Mouse (Mus musculus): ENCODE measurements around the gene Mlh3. TPM values are rescaled to one million over a fixed set of nuclear protein-coding genes. Genes with fewer than 3 reads are reported as not detected.

The Mlh3 gene
- polyA plus RNA-seq, 1 experiment from 2014 or later: 2.5 TPM

DNA sequence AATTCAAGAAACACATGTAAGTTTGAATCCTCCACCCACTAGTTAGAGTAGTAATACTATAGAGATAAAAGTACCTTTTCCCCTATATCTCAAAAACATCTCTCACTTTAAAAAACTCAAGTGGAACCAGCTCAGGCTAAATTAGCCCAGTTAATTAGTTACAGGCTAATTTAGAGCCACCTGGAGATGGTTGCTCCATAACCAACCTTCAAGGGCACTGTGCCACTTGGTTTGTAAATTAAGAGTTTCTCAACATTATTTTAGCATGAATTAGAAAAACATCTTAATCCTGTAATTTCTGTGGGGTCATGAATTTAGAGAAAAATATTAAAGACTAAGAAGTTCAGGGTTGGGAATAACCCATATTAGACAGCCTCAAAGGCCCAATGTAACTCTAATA lies 21.1 kb upstream of the Mlh3 start:
- no peak for ATAC-seq
- no peak for TF ChIP-seq CTCF (IDR thresholded peaks at IDR 0.05; ENCODE audit: low read depth)
- H3K27me3 ChIP-seq (replicated peaks; ENCODE audit: control insufficient read depth, insufficient read depth, low read length): peaks cover 11% of the 10 kb centered on the region
- no peak overlapping the region for H3K9ac ChIP-seq (ENCODE audit: low read depth, low read length)
- H3K4me1 ChIP-seq (replicated peaks; ENCODE audit: control insufficient read depth, insufficient read depth, low read length): no peaks in the 10 kb centered on the region
- no peak overlapping the region for H3K4me2 ChIP-seq (replicated peaks; ENCODE audit: low read depth)
- H3K27ac ChIP-seq (ENCODE audit: low read depth, low read length): no peak overlapping the region
- no peak overlapping the region for H3K4me3 ChIP-seq (ENCODE audit: low read depth, low read length)
- H3K9me3 ChIP-seq (ENCODE audit: control insufficient read depth): no peaks in the 10 kb centered on the region
- no peaks in the 10 kb centered on the region for H3K36me3 ChIP-seq (ENCODE audit: control insufficient read depth, insufficient read depth)

DNA sequence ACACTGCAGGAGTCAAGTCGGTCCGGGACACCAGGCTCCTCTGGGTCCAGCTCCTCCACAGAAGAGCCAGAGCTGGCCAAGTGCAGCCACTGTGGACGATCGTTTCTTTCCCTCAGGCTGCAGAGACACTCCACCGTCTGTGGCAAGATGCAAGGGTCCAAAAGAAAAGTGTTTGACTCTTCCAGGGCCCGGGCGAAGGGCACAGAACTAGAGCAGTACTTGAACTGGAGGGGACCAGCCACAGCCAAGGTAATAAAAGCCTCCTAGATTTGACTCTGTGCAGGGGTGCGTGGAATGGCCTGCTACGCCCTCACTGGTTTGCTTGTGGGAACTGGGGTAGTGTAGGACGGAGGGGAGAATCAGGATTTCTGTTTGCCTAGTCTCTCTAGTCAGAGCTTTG lies 20.2 kb upstream of the Mlh3 start:
- ATAC-seq: no peak
- Histone ChIP-seq H3K9ac (ENCODE audit: low read depth, low read length) (no peak overlapping the region), H3K27me3 (replicated peaks; ENCODE audit: control insufficient read depth, insufficient read depth, low read length) (peaks cover 11% of the 10 kb centered on the region), H3K4me2 (replicated peaks; ENCODE audit: low read depth) (peak overlapping the region; percentile 21), H3K4me3 (ENCODE audit: low read depth, low read length) (no peak overlapping the region), H3K27ac (ENCODE audit: low read depth, low read length) (no peak overlapping the region), H3K4me1 (replicated peaks; ENCODE audit: control insufficient read depth, insufficient read depth, low read length) (no peaks in the 10 kb centered on the region), H3K36me3 (ENCODE audit: control insufficient read depth, insufficient read depth) (no peaks in the 10 kb centered on the region), H3K9me3 (ENCODE audit: control insufficient read depth) (no peaks in the 10 kb centered on the region)
- TF ChIP-seq CTCF (IDR thresholded peaks at IDR 0.05; ENCODE audit: low read depth): no peak
- WGBS: 79% methylated on average over 10 of the region's 10 CpGs

DNA sequence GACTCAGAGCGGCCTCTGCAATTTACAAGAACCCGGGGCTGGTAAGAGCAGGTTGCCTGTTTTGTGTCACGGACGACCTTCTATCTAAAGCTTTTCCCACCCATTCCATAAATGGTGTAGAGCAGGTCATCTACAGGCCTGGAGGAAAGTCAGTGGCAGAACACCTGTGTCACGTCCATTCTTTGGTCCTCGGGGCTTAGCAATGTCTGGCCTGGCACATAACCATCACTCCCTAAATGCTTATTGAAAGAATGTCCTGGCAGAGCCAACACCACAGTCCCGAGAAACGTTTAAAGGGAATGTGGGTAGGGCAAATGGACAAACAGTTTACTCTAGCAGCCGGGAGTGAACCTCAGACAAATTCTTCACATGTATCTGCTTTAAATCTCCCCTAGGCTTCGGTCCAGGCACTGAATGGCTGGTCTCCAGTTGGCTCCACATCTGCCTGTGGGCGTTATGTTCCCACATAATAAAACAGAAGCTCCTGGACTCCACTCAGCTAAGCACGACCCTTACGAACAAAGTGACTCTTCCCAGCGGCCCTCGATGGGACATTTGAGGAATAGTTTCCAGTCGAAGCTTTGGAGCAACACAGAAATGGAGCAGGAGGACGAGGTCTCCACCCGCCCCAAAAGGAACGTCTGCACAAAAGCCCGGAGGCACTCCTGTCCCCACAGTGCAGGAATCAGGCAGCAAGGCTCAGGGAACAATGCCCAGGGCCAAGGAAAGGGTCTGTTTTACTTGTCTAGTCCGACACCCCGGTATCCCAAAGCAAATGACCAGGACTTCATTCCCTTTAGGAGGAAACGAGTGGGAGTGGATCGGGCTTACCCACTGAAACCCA lies 19.0 kb upstream of the Mlh3 start:
- Histone ChIP-seq H3K36me3 (ENCODE audit: control insufficient read depth, insufficient read depth) (no peaks in the 10 kb centered on the region), H3K9ac (ENCODE audit: low read depth, low read length) (no peak overlapping the region), H3K27me3 (replicated peaks; ENCODE audit: control insufficient read depth, insufficient read depth, low read length) (peaks cover 11% of the 10 kb centered on the region), H3K9me3 (ENCODE audit: control insufficient read depth) (no peaks in the 10 kb centered on the region), H3K4me2 (replicated peaks; ENCODE audit: low read depth) (peak overlapping the region; percentile 77), H3K4me1 (replicated peaks; ENCODE audit: control insufficient read depth, insufficient read depth, low read length) (no peaks in the 10 kb centered on the region), H3K4me3 (ENCODE audit: low read depth, low read length) (peak overlapping the region; percentile 50), H3K27ac (ENCODE audit: low read depth, low read length) (peak overlapping the region; percentile 29; the same call in 1 of the 2 replicates)
- no peak for ATAC-seq
- 52% methylated on average over 24 of the region's 24 CpGs for WGBS
- TF ChIP-seq CTCF (IDR thresholded peaks at IDR 0.05; ENCODE audit: low read depth): no peak

DNA sequence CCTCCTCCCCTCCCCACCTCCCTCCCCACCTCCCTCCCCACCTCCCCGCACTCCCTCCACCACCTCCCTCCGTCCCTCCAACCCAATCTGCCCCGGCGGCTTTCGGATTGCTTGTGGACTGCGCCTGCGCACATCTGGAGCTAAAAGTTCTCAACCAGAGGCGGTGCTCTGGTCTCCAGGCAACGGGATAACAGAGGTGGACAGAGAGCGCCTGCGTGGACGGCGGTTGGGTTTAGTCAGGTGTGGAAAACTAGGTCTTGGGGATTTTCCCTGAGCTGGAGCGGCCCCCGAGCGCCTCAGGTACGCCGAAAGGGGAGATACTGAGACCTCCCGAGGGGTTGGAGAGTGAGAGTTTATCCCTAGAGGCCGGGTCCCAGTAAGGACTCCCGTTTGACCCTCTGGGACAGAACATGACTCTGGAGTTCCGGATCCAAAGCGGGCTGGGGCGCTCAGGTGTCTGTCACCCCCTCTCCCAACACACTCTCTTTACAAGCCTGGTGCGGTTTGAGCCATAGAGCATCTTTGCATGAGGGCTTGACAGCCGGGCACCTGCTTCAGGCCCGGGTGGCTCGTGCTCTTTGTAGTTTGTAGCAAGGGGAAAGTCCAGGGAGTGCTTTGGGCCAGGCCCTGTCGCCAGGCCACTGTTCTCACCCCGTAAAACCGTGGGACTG lies 18.2 kb upstream of the Mlh3 start, which contains the start of gene Zc2hc1c:
Gene Zc2hc1c, plus strand, starts transcription at position 106 of the 671 bp plus-strand sequence.
- Histone ChIP-seq H3K27ac (ENCODE audit: low read depth, low read length) (peak within 1 kb of the TSS; percentile 29; the same call in 1 of the 2 replicates), H3K36me3 (ENCODE audit: control insufficient read depth, insufficient read depth) (no peaks in the 10 kb centered on the region), H3K9ac (ENCODE audit: low read depth, low read length) (peak within 1 kb of the TSS; percentile 40; the same call in 1 of the 2 replicates), H3K27me3 (replicated peaks; ENCODE audit: control insufficient read depth, insufficient read depth, low read length) (peaks cover 11% of the 10 kb centered on the region), H3K4me1 (replicated peaks; ENCODE audit: control insufficient read depth, insufficient read depth, low read length) (no peaks in the 10 kb centered on the region), H3K4me2 (replicated peaks; ENCODE audit: low read depth) (peak within 1 kb of the TSS; percentile 77), H3K9me3 (ENCODE audit: control insufficient read depth) (no peaks in the 10 kb centered on the region), H3K4me3 (ENCODE audit: low read depth, low read length) (peak within 1 kb of the TSS; percentile 50)
- no peak for TF ChIP-seq CTCF (IDR thresholded peaks at IDR 0.05; ENCODE audit: low read depth)
- peak; percentile 77 for ATAC-seq
- 3% methylated on average over 31 of the region's 31 CpGs for WGBS

DNA sequence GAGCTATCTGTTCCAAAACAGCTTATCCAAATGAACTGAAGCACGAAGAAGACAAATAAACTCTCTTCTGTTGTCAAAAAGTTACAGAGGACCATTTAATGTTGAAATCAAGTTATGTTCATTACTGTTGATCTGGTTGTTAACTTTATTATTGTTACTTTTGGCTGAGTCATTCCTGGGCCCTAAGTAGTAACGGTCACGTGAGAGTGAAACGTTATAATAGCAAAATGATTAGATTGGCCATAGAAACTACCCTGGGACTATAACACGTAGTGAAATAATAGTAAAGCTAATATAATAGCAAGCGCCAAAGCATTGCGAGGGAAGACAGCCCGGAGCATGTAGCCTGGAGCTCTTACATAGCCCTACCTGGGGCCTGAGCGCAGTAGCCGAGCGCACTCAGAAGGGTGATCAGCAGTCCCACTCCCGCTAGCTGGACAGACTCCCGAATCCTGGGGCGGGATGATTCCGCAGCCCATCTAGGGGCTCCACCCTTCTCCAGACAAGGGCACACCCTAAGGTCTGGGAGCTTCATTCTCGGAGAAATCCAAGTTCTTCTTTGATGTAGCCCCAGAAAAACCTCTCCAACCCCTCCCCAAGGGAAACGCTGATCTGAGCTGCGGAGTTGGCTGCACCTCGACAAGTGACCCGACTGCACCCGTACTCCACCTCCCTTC lies 17.5 kb upstream of the Mlh3 start, which contains the start of gene Acyp1:
Gene Acyp1, minus strand, starts transcription at position 630 of the 677 bp plus-strand sequence.
- TF ChIP-seq CTCF (IDR thresholded peaks at IDR 0.05; ENCODE audit: low read depth): no peak
- WGBS: 9% methylated on average over 21 of the region's 21 CpGs
- peak within 1 kb of the TSS; percentile 50 for H3K4me3 ChIP-seq (ENCODE audit: low read depth, low read length)
- peak within 1 kb of the TSS; percentile 40; the same call in 1 of the 2 replicates for H3K9ac ChIP-seq (ENCODE audit: low read depth, low read length)
- H3K36me3 ChIP-seq (ENCODE audit: control insufficient read depth, insufficient read depth): no peaks in the 10 kb centered on the region
- H3K27me3 ChIP-seq (replicated peaks; ENCODE audit: control insufficient read depth, insufficient read depth, low read length): peaks cover 11% of the 10 kb centered on the region
- H3K4me2 ChIP-seq (replicated peaks; ENCODE audit: low read depth): peak within 1 kb of the TSS; percentile 77
- no peaks in the 10 kb centered on the region for H3K9me3 ChIP-seq (ENCODE audit: control insufficient read depth)
- H3K27ac ChIP-seq (ENCODE audit: low read depth, low read length): peak within 1 kb of the TSS; percentile 29; the same call in 1 of the 2 replicates
- H3K4me1 ChIP-seq (replicated peaks; ENCODE audit: control insufficient read depth, insufficient read depth, low read length): no peaks in the 10 kb centered on the region
- ATAC-seq: peak; percentile 48

DNA sequence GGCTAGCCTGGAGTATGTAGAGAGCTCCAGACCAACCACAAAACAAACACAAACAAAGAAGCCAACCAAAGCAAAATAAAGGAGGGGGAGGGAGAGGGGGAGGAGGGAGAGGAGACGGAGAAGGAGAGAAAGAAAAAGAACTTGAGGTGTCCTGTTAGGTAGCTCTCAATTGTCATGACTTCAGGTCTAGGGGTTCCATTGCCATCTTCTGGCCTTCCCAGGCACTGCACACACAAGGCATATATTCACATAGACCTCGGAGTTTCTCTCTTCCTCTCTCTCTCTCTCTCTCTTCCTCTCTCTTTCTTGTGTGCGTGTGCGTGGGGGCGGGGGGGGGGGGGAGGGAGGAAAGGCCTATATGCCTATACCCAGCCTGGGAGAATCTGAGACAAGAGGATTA lies 16.5 kb upstream of the Mlh3 start:
- H3K4me1 ChIP-seq (replicated peaks; ENCODE audit: control insufficient read depth, insufficient read depth, low read length): no peaks in the 10 kb centered on the region
- H3K27me3 ChIP-seq (replicated peaks; ENCODE audit: control insufficient read depth, insufficient read depth, low read length): peaks cover 11% of the 10 kb centered on the region
- 68% methylated on average over 2 of the region's 5 CpGs for WGBS
- no peaks in the 10 kb centered on the region for H3K36me3 ChIP-seq (ENCODE audit: control insufficient read depth, insufficient read depth)
- TF ChIP-seq CTCF (IDR thresholded peaks at IDR 0.05; ENCODE audit: low read depth): peak; percentile 71
- H3K9me3 ChIP-seq (ENCODE audit: control insufficient read depth): no peaks in the 10 kb centered on the region
- no peak overlapping the region for H3K4me3 ChIP-seq (ENCODE audit: low read depth, low read length)
- no peak overlapping the region for H3K9ac ChIP-seq (ENCODE audit: low read depth, low read length)
- ATAC-seq: no peak
- H3K4me2 ChIP-seq (replicated peaks; ENCODE audit: low read depth): no peak overlapping the region
- no peak overlapping the region for H3K27ac ChIP-seq (ENCODE audit: low read depth, low read length)
